Mouse (Mus musculus) liver, embryonic 14 days (tissue): Measurements from ENCODE around the gene Lrfn1. TPM values are rescaled to one million over a fixed set of nuclear protein-coding genes. Genes with fewer than 3 reads are reported as not detected.

Source experiments
- polyA plus RNA-seq: library from polyadenylated mRNA; depleted of rRNA; stranded (reverse); fragments of >200 nt; gene quantifications from 2 replicates; pipeline ENCODE4 v1.2.3, GENCODE M21; 2012; rRNA removed

Gene Lrfn1
- 0.38 and 0.40 TPM in 2 replicates for polyA plus RNA-seq

GRCm38 (mm10) chr7:28451531-28452360, at the start of gene Lrfn1:
TSS of gene Lrfn1 (plus strand) at chr7:28451980.

GRCm38 (mm10) chr7:28436932-28437570, 14.7 kb upstream of the Lrfn1 start, which contains the start of gene Gmfg:
TSS of gene Gmfg (plus strand) at chr7:28437447.

GRCm38 (mm10) chr7:28510405-28510974, 58.7 kb downstream of the Lrfn1 start, which contains the start of gene Ifnl2:
TSS of gene Ifnl2 (minus strand) at chr7:28510455.

Other genes starting within 250 kb of the Lrfn1 start
- gene Eid2, start 184.1 kb upstream of the Lrfn1 start, polyA plus RNA-seq: 2.3 and 2.6 TPM in 2 replicates
- gene Eid2b, start 174.2 kb upstream of the Lrfn1 start, polyA plus RNA-seq: 1.6 and 1.8 TPM in 2 replicates
- not detected in 2 replicates for gene Selenov, start 160.8 kb upstream of the Lrfn1 start, polyA plus RNA-seq
- 0.02 and 0.06 TPM in 2 replicates for gene Dll3, start 149.7 kb upstream of the Lrfn1 start, polyA plus RNA-seq
- gene Timm50, start 139.9 kb upstream of the Lrfn1 start, polyA plus RNA-seq: 44.7 and 49.9 TPM in 2 replicates
- gene Supt5, start 113.2 kb upstream of the Lrfn1 start, polyA plus RNA-seq: 28.8 and 30.6 TPM in 2 replicates
- 1,090 and 1,213 TPM in 2 replicates for gene Rps16, start 101.3 kb upstream of the Lrfn1 start, polyA plus RNA-seq
- gene Plekhg2, start 79.4 kb upstream of the Lrfn1 start, polyA plus RNA-seq: 2.6 and 3.3 TPM in 2 replicates
- gene Zfp36, start 71.7 kb upstream of the Lrfn1 start, polyA plus RNA-seq: 3.9 and 4.4 TPM in 2 replicates
- 18.2 and 20.2 TPM in 2 replicates for gene Med29, start 59.3 kb upstream of the Lrfn1 start, polyA plus RNA-seq
- 42.3 and 55.3 TPM in 2 replicates for gene Paf1, start 59.0 kb upstream of the Lrfn1 start, polyA plus RNA-seq
- 23.6 and 26.2 TPM in 2 replicates for gene Gmfg, start 14.5 kb upstream of the Lrfn1 start, polyA plus RNA-seq
- not detected in 2 replicates for gene Ifnl2, start 58.5 kb downstream of the Lrfn1 start, polyA plus RNA-seq
- gene Ifnl3, start 70.9 kb downstream of the Lrfn1 start, polyA plus RNA-seq: not detected in 2 replicates
- gene Sycn, start 88.9 kb downstream of the Lrfn1 start, polyA plus RNA-seq: 0.09 and 0.10 TPM in 2 replicates
- not detected in 2 replicates for gene Nccrp1, start 95.3 kb downstream of the Lrfn1 start, polyA plus RNA-seq
- 9.2 and 12.0 TPM in 2 replicates for gene Samd4b, start 146.2 kb downstream of the Lrfn1 start, polyA plus RNA-seq
- 10.8 and 11.4 TPM in 2 replicates for gene Pak4, start 146.2 kb downstream of the Lrfn1 start, polyA plus RNA-seq
- gene Acp7, start 179.4 kb downstream of the Lrfn1 start, polyA plus RNA-seq: not detected in 2 replicates
- gene Fbxo27, start 240.9 kb downstream of the Lrfn1 start, polyA plus RNA-seq: 0.18 and 0.31 TPM in 2 replicates